Mouse (Mus musculus) CH12.LX (cell line): ENCODE data around the gene Trim23. TPM values are rescaled to one million over a fixed set of nuclear protein-coding genes. Genes with fewer than 3 reads are reported as not detected.
"Not testable (repeated sequence)": the region's sequence is repeated elsewhere in the genome, so short reads cannot be mapped to it uniquely, and the experiment has no call there.

Experiments used
- DNase-seq: peaks from one replicate; pipeline ENCODE4 v3.0.0-alpha.2; 2013; ENCODE audit errors: extremely low read depth
- H3K27ac ChIP-seq: 2 replicates; pipeline ENCODE4 v1.5.1; 2012; ENCODE audit warnings: low read depth, mild to moderate bottlenecking, control low read depth, moderate library complexity; ENCODE audit not compliant: insufficient read depth
- H3K27me3 ChIP-seq: replicated peaks from 2 replicates; pipeline ENCODE3; 2012; ENCODE audit warnings: inconsistent platforms
- H3K36me3 ChIP-seq, 2 experiments: replicated peaks in 1 of 2; 2 replicates each; pipeline versions ENCODE3 to v1.6.1; 2012; ENCODE audit warnings: inconsistent platforms in 1 of 2, low read length in 1 of 2, mild to moderate bottlenecking in 1 of 2, mixed read lengths in 1 of 2, moderate library complexity in 1 of 2; ENCODE audit not compliant: control insufficient read depth in 1 of 2, insufficient read depth in 1 of 2
- H3K4me1 ChIP-seq, 2 experiments: 2 replicates each; pipeline ENCODE4 v1.6.1; 2012; ENCODE audit warnings: inconsistent platforms in 1 of 2, moderate library complexity in 1 of 2; ENCODE audit not compliant: insufficient read depth in 2 of 2, control insufficient read depth in 1 of 2
- H3K4me2 ChIP-seq: 2 replicates; pipeline ENCODE4 v1.6.1; 2012; ENCODE audit warnings: low read depth, mild to moderate bottlenecking, control low read depth; ENCODE audit not compliant: poor library complexity, insufficient read depth, severe bottlenecking
- H3K4me3 ChIP-seq, 3 experiments: fragments of 150-350 bp in 1 of 3; sonication (generic) in 1 of 3; replicated peaks in 1 of 3; 2 replicates each; pipeline versions ENCODE3 to v1.5.1; 2011 to 2012; ENCODE audit warnings: low read depth in 2 of 3, low read length in 2 of 3, mild to moderate bottlenecking in 2 of 3, moderate library complexity in 2 of 3, control low read depth in 1 of 3, improper control_type of control experiment in 1 of 3, inconsistent platforms in 1 of 3, mixed read lengths in 1 of 3; ENCODE audit not compliant: poor library complexity in 1 of 3
- H3K79me2 ChIP-seq: replicated peaks from 2 replicates; pipeline ENCODE4 v1.6.1; 2012; ENCODE audit warnings: mild to moderate bottlenecking, moderate library complexity; ENCODE audit not compliant: control insufficient read depth, poor library complexity, insufficient read depth, severe bottlenecking; ENCODE audit errors: extremely low read depth
- H3K9ac ChIP-seq: 2 replicates; pipeline ENCODE4 v1.6.1; 2012; ENCODE audit warnings: low read depth, mild to moderate bottlenecking, control low read depth, moderate library complexity; ENCODE audit not compliant: insufficient read depth
- H3K9me3 ChIP-seq: replicated peaks from 2 replicates; pipeline ENCODE3; 2012; ENCODE audit warnings: low read length, inconsistent platforms, mixed read lengths
- CHD1 ChIP-seq: IDR thresholded peaks from 2 replicates; pipeline ENCODE4 v1.6.1; 2012; ENCODE audit warnings: low read depth, low read length, improper control_type of control experiment, inconsistent platforms
- CHD2 ChIP-seq: IDR thresholded peaks from 2 replicates; pipeline ENCODE4 v1.6.1; 2011; ENCODE audit warnings: low read length, improper control_type of control experiment
- CTCF ChIP-seq, 2 experiments: IDR thresholded peaks in 1 of 2; conservative IDR thresholded peaks in 1 of 2; 2 replicates each; pipeline ENCODE4 v1.5.1; 2011 to 2012; ENCODE audit warnings: low read depth in 2 of 2, low read length in 2 of 2, improper control_type of control experiment in 1 of 2, inconsistent platforms in 1 of 2, mild to moderate bottlenecking in 1 of 2, moderate library complexity in 1 of 2
- ELF1 ChIP-seq: IDR thresholded peaks from 2 replicates; pipeline ENCODE4 v1.6.1; 2014; ENCODE audit warnings: low read depth, mild to moderate bottlenecking, inconsistent platforms, low read length, improper control_type of control experiment
- EP300 ChIP-seq: IDR thresholded peaks from 2 replicates; pipeline ENCODE4 v1.6.1; 2011; ENCODE audit warnings: low read length, improper control_type of control experiment
- ETS1 ChIP-seq: conservative IDR thresholded peaks from 2 replicates; pipeline ENCODE4 v1.6.1; 2012; ENCODE audit warnings: low read depth, mild to moderate bottlenecking, inconsistent platforms, low read length, improper control_type of control experiment, moderate library complexity
- GABPA ChIP-seq: IDR thresholded peaks from 2 replicates; pipeline ENCODE4 v1.6.1; 2012; ENCODE audit warnings: low read depth, low read length, improper control_type of control experiment, inconsistent platforms; ENCODE audit not compliant: insufficient replicate concordance
- IRF4 ChIP-seq: IDR thresholded peaks from 2 replicates; pipeline ENCODE4 v1.6.1; 2014; ENCODE audit warnings: low read depth, mild to moderate bottlenecking, inconsistent platforms, low read length, improper control_type of control experiment
- JUN ChIP-seq: IDR thresholded peaks from 2 replicates; pipeline ENCODE4 v1.6.1; 2011; ENCODE audit warnings: low read depth, mild to moderate bottlenecking, low read length, improper control_type of control experiment, moderate library complexity; ENCODE audit not compliant: insufficient read depth
- JUND ChIP-seq: conservative IDR thresholded peaks from 2 replicates; pipeline ENCODE4 v1.6.1; 2011; ENCODE audit warnings: low read depth, low read length, improper control_type of control experiment
- KAT2A ChIP-seq: IDR thresholded peaks from 2 replicates; pipeline ENCODE4 v1.6.1; 2012; ENCODE audit warnings: low read length, improper control_type of control experiment, inconsistent platforms; ENCODE audit not compliant: insufficient replicate concordance
- MXI1 ChIP-seq: IDR thresholded peaks from 2 replicates; pipeline ENCODE4 v1.6.1; 2011; ENCODE audit warnings: mild to moderate bottlenecking, low read depth, low read length, improper control_type of control experiment
- NELFE ChIP-seq: IDR thresholded peaks from 2 replicates; pipeline ENCODE4 v1.6.1; 2011; ENCODE audit warnings: low read depth, low read length, improper control_type of control experiment
- NRF1 ChIP-seq: IDR thresholded peaks from 2 replicates; pipeline ENCODE4 v1.6.1; 2014; ENCODE audit warnings: low read depth, mild to moderate bottlenecking, inconsistent platforms, low read length, improper control_type of control experiment, moderate library complexity
- POLR2A ChIP-seq: IDR thresholded peaks from 2 replicates; pipeline ENCODE4 v1.6.1; 2011; ENCODE audit warnings: low read depth, mild to moderate bottlenecking, improper control_type of control experiment, low read length
- RCOR1 ChIP-seq: conservative IDR thresholded peaks from 2 replicates; pipeline ENCODE4 v1.6.1; 2012; ENCODE audit warnings: low read depth, mild to moderate bottlenecking, inconsistent platforms, low read length, improper control_type of control experiment
- SIN3A ChIP-seq: IDR thresholded peaks from 2 replicates; pipeline ENCODE4 v1.6.1; 2012; ENCODE audit warnings: low read length, improper control_type of control experiment, inconsistent platforms
- SMC3 ChIP-seq: IDR thresholded peaks from 2 replicates; pipeline ENCODE4 v1.6.1; 2011; ENCODE audit warnings: low read depth, low read length, improper control_type of control experiment
- TBP ChIP-seq: conservative IDR thresholded peaks from 2 replicates; pipeline ENCODE4 v1.6.1; 2011; ENCODE audit warnings: low read depth, low read length, improper control_type of control experiment
- TCF12 ChIP-seq: IDR thresholded peaks from 2 replicates; pipeline ENCODE4 v1.6.1; 2014; ENCODE audit warnings: low read depth, mild to moderate bottlenecking, inconsistent platforms, low read length, improper control_type of control experiment
- UBTF ChIP-seq: IDR thresholded peaks from 2 replicates; pipeline ENCODE4 v1.6.1; 2012; ENCODE audit warnings: low read depth, mild to moderate bottlenecking, inconsistent platforms, low read length, improper control_type of control experiment, moderate library complexity
- ZKSCAN1 ChIP-seq: IDR thresholded peaks from 2 replicates; pipeline ENCODE4 v1.6.1; 2012; ENCODE audit warnings: low read depth, inconsistent platforms, low read length, improper control_type of control experiment, borderline replicate concordance
- ZMIZ1 ChIP-seq: IDR thresholded peaks from 2 replicates; pipeline ENCODE4 v1.6.1; 2012; ENCODE audit warnings: low read depth, mild to moderate bottlenecking, inconsistent platforms, low read length, improper control_type of control experiment
- dilution Hi-C: fragments of 300-500 bp; cut with MboI; formaldehyde crosslinking; loops from 2 replicates; pipeline ENCODE4 v1.14.3; 2020; ENCODE audit warnings: low sequenced_read_pairs; ENCODE audit not compliant: extremely low pct_unique_long_range_greater_than_20kb, extremely low pct_ligation_motif_present
- in situ Hi-C: fragments of 300-500 bp; cut with MboI; formaldehyde crosslinking; loops from 3 replicates; pipeline ENCODE4 v1.14.3; 2019; ENCODE audit warnings: low sequenced_read_pairs, low pct_ligation_motif_present, low pct_unique_long_range_greater_than_20kb, mixed read lengths
- polyA plus RNA-seq: library from polyadenylated mRNA; unstranded; fragments of >175 nt; gene quantifications from 2 replicates; pipeline ENCODE4 v1.2.1, GENCODE M21; 2012; ENCODE audit warnings: low read depth; ENCODE audit not compliant: insufficient read length
- total RNA-seq, 2 experiments: library from RNA; depleted of rRNA; stranded (reverse); fragments of 300-350 nt in 1 of 2; fragments of >200 nt in 1 of 2; gene quantifications; 2 replicates each; pipeline ENCODE4 v1.2.3; 2012 to 2014

Trim23 gene
- total and polyA plus RNA-seq, 3 experiments = 10.3 to 20.4 (median 11.6) TPM

- H3K4me3 ChIP-seq = peak overlapping the region; percentile 76 to 97 (median 88)
- dilution Hi-C loops = no loop called here
- H3K27ac ChIP-seq = peak overlapping the region; percentile 64; the same call in 1 of the 2 replicates
- in situ Hi-C loops = no loop called here
- no peaks in the 10 kb centered on the region for H3K9me3 ChIP-seq
- peak overlapping the region; percentile 75 for H3K9ac ChIP-seq
- H3K36me3 ChIP-seq = peaks cover 14 to 25% of the 10 kb centered on the region in 2 experiments
- peak overlapping the region; percentile 89 for H3K4me2 ChIP-seq
- TF ChIP-seq ZMIZ1 (no peak), TCF12 (no peak), IRF4 (no peak), EP300 (no peak), NELFE (no peak), GABPA (no peak), CTCF (conservative IDR thresholded peaks at IDR 0.05 in 1 of 2, IDR thresholded peaks at IDR 0.05 in 1 of 2; ENCODE audit: low read depth in 2 of 2, low read length in 2 of 2) (no peak), TBP (no peak), CHD2 (no peak), JUN (no peak), ETS1 (no peak), POLR2A (no peak), CHD1 (no peak), MXI1 (no peak), UBTF (no peak), KAT2A (no peak), SIN3A (no peak), JUND (no peak), NRF1 (no peak), ZKSCAN1 (no peak)
- TF ChIP-seq, all 38 proteins: peak for 0
- Histone ChIP-seq H3K4me1 (peaks cover 0 to 23% of the 10 kb centered on the region in 2 experiments; a peak in 2 of 4 replicates), H3K79me2 (peaks cover 26% of the 10 kb centered on the region), H3K27me3 (no peaks in the 10 kb centered on the region)
- DNase-seq = peak; percentile 11
Observed at GRCm38 (mm10) chr13:104179176-104179888, 735 bp downstream of the Trim23 start.

GRCm38 (mm10) chr13:104187357-104187756 lies 8.8 kb downstream of the Trim23 start:
- TF ChIP-seq SMC3 (no peak), ELF1 (no peak), NELFE (no peak), CHD1 (no peak), RCOR1 (no peak), TCF12 (no peak)
- no peaks in the 10 kb centered on the region for H3K9me3 ChIP-seq
- H3K4me1 ChIP-seq = no peaks in the 10 kb centered on the region
- in situ Hi-C loops = no loop called here
- peaks cover 29 to 57% of the 10 kb centered on the region in 2 experiments for H3K36me3 ChIP-seq
- no peaks in the 10 kb centered on the region for H3K79me2 ChIP-seq
- H3K27me3 ChIP-seq = no peaks in the 10 kb centered on the region
- H3K4me3 ChIP-seq = no peak overlapping the region
- H3K27ac ChIP-seq = no peak overlapping the region
- no peak overlapping the region for H3K9ac ChIP-seq
- dilution Hi-C loops = no loop called here
- H3K4me2 ChIP-seq = no peak overlapping the region
- DNase-seq = no peak

GRCm38 (mm10) chr13:104195891-104196290 lies 17.3 kb downstream of the Trim23 start:
- in situ Hi-C loops, H3K27ac ChIP-seq, H3K4me1 ChIP-seq, DNase-seq, H3K4me3 ChIP-seq, dilution Hi-C loops, H3K79me2 ChIP-seq, H3K4me2 ChIP-seq, H3K9ac ChIP-seq, H3K27me3 ChIP-seq, H3K9me3 ChIP-seq: not testable (repeated sequence)
- H3K36me3 ChIP-seq = peaks cover 24 to 50% of the 10 kb centered on the region in 2 experiments
